Mouse (Mus musculus) MN1 (cell line): ENCODE data around the gene Pum2.

Experiments used
- DNase-seq: peaks from one replicate; pipeline ENCODE4 v3.0.0-alpha.2; 2016; ENCODE audit warnings: low spot score

The Pum2 gene

DNA sequence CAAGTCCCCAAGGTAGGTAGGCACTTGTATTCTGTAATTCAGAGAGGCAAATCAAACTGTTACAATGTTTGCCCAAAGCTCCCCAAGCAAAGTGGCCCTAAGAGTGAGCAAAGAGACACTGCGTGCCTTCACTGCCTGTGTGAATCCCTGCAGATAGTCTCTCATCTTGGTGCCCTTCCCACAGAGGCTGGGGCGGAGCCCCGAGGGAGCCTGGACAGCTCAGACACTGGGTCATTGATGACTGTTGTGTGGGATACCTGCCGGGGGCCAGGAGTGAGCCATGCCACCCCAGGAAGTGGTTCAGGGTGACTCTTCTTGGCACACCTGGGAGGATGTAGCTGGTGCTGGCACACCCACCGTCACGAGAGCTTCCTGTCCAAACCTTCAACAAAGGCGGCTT is 87.1 kb downstream of the Pum2 start:
- no peak for DNase-seq

DNA sequence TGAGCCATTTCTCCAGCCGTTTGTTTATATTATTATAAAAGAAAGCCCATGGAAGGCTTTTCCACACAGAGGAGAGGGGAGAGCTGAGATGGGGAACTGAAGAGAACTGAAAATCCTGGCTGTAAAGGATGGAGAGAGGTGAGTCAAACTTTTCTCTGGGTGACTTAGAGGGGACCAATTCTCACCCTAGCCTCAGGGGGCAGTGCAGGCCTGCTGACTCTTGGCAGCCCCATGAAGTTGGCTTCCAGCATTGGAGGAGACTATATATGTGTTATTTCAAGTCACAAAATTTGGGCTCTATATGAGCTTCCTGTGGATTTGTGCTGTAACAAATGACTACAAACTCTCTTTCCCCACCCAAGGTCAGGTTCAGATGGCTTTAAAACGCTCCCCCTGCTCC is 88.7 kb downstream of the Pum2 start:
- peak; percentile 21 for DNase-seq

- no peak for DNase-seq
These were observed 90.4 kb downstream of the Pum2 start for GRCm38 (mm10) chr12:8764221-8764930.

DNA sequence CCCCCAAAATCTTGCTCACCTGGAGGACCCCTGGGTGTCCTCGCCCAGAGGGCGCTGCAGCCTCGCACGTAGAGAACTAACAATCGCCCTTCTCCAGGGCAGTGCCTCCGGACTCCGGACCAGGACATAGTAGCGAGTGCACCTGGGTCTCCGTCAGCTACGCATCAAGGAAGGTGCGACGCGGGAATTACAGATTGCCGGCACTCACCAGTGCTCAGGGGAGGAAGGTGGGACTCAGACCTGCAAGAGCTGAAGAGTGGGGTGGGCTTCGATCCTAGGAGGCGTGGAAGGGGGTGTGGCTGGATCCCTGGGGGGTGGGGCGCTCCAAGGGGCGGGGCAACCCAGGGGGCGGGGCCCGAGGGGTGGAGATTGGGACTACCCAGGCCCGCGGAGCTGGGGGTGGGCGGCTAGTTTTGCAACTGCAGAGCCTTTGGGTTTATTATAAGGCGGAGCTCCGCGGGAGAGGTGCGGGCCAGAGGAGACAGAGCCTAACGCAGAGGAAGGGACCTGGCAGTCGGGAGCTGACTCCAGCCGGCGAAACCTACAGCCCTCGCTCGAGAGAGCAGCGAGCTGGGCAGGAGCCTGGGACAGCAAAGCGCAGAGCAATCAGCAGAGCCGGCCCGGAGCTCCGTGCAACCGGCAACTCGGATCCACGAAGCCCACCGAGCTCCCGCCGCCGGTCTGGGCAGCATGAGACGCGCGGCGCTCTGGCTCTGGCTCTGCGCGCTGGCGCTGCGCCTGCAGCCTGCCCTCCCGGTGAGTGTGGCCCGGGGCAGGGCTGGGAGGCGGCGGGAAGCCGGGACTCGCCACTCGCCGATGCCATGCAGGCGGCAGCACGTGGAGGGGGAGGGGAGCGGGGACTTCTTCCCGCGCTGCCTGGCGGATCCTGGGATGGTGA is 97.3 kb downstream of the Pum2 start, which contains the start of gene Sdc1:
Sdc1 (plus strand) TSS at position 378 of the 898 bp plus-strand sequence.
- DNase-seq, result peak; percentile 60

GRCm38 (mm10) chr12:8771844-8772380 is 98.0 kb downstream of the Pum2 start:
- peak; percentile 73 for DNase-seq

DNA sequence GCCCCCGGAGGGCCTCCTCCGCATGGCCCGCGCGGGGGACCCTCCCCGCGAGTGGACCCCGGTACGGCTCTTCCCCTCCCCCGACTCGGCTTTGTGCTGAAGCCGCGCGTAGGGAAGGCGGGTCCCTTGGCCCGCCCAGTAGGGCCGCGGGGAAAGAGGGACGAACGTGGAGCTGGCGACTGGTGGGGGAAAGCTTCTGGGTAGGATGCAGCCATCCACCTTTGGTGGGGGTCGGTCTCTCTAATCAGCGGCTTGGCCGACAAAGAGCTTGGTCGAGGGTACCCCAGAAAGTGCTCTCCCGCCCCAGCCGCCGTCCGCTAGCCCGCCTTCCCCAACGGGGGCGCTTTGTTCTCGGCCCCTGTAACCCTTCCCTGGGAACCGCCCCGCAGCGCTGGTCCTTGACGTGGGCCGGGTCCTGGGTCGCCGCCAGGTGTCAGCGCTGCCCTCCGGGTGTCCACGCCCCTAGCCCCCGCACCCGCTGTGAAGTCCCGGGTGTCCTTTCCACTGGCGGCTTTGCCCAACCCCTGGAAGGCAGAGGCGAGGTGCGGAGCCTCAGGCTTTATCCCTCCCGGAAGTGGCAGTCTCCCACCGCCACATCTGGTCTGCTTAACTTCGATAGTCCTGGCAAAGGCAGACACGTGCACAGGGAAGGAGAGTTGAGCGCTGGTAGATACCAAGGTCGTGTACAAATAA is 98.7 kb downstream of the Pum2 start:
- DNase-seq, result peak; percentile 67

DNA sequence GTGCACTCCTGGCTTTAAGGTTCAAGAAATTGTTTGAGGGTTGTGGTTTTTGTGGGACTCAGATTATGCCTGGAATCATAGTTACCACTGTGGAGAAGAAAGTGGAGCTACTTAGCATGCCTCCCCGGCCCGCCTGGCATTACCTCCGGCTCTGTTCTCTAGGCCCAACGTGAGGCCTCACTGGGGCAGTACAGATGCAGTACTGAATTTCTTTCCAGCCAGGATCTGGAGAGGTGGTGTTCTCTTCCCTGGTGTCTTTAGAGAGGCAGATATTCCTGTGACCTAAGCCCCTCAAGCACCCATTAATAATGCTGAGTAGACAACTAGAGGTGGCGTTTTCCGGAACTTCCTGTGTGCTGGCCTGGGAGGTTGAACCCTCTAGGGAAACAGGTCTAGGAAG is 99.4 kb downstream of the Pum2 start:
- peak; percentile 19 for DNase-seq

GRCm38 (mm10) chr12:8774183-8774582 is 100.2 kb downstream of the Pum2 start:
- DNase-seq, result no peak

GRCm38 (mm10) chr12:8776206-8776605 is 102.3 kb downstream of the Pum2 start:
- no peak for DNase-seq

DNA sequence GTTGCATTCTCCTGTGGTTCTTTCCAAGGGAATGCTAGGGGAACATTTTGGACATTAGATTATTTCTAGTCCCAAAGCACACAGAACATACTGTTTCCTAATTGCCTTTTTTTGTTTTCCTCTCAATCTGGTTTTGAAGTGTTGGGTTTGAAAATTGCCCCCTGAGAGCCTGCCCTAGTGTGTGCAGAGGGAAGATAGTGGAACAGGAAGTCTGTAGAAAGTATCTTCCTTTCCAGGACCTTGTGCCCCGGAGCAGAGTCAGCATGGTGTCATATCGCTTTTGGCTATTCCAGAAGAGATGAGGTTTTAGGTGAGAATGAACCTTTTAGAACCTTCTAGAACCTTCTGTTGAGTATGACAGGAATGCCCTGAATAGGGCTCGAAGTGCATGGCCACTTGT is 102.8 kb downstream of the Pum2 start:
- DNase-seq, result no peak

DNA sequence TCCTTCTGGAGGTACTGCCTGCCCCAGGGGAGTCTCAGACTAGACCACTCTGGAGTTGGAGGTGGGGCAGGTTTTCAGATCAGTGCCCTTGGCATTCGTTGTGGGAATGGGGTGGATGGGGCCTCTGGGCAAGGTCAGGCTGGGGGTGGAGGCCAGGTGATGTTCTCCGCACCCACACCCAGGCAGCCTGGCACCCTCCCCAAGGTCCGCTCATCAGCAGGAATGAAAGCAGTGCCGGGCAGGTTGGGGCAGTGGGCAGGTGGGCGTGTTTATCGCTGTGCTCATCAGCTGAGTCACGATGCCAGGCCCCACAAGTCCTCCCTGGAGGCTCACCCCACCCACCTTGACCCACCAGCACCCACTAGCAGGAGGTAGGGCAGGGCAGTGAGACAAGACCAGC is 104.2 kb downstream of the Pum2 start:
- no peak for DNase-seq

DNA sequence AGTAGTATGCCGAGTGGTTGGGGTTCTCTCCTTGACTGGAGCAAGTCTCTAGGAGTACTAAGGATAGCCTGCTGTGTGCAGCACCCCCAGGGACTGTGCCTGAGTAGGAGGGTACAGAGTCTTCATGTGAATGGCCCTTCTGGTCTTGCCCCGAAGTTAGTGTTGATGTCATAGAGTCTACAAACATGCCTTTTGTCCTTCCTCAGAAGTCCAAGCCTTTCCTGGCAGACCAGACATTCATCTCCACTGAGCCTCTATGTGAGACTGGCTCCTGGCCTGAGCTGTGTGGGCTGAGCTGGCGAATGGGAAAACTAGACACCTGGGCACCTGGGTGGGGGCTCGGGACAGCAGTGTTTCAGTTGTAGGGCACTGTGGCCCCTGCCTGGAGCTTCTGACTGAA is 105.9 kb downstream of the Pum2 start:
- no peak for DNase-seq

- DNase-seq, result no peak
These were observed 107.2 kb downstream of the Pum2 start for GRCm38 (mm10) chr12:8781121-8781520.

GRCm38 (mm10) chr12:8781681-8782378 is 107.9 kb downstream of the Pum2 start:
- peak; percentile 78 for DNase-seq

DNA sequence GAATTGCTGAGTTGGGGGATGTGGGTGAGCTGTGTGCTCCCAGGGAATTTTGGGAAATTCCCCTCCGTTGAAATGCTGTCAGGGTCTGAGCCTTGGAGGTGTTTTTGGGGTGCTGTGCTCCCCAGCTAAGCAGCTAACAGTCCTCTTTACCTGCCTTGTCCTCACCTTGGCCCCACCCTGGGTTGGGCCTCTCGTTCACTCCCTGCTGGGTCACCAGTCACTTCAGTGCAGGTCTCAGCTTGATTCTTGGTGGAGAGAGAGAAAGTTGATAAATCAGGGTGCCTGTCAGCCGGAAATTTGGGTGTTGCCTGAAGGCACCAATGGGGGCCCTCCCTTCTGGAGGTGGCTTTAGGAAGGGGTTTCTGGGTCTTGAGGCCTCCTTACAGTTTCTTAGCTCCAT is 108.6 kb downstream of the Pum2 start:
- no peak for DNase-seq

- DNase-seq, result no peak
These were observed 110.3 kb downstream of the Pum2 start for GRCm38 (mm10) chr12:8784189-8784588.

DNA sequence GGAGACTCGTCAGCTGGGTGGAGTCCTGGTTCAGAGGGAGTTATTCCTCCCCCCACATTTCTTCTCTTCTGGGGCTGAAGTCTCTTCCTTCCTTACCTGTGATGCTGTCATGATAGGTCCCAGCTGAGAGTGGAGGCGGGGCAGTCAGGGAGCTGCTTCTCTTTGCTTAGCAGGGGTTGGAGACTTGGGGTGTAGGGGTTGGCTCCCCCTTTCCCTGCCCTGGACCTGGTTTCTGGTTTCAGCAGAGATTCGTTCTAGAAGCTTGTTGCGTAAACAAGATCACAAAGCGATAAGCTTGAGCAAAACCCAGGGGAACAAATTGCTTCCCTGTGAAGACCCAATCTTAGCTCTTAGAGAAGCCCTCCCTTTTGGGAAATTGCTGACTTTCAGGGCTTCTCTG is 112.5 kb downstream of the Pum2 start:
- DNase-seq, result no peak

- no peak for DNase-seq
These were observed 113.2 kb downstream of the Pum2 start for GRCm38 (mm10) chr12:8786984-8787730.

DNA sequence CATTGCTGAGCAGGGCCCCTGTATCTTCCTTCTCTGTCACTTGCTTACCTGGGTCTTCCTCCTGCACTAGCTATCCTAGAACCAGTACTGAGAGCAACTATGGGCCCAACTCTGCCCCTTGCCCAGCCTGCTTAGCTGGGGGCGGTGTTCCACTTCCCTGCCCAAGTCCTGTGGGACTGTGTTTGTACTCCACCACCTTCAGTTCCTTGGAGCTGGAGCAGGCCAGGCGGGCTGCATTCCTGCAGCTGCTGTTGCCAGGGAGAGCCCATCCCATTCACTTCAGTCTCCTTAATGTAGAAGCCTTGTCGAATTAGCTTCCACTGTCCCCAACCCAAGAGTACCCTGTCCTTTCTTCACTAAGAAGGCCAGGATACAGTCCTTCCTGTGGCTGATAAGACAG is 114.5 kb downstream of the Pum2 start:
- no peak for DNase-seq

DNA sequence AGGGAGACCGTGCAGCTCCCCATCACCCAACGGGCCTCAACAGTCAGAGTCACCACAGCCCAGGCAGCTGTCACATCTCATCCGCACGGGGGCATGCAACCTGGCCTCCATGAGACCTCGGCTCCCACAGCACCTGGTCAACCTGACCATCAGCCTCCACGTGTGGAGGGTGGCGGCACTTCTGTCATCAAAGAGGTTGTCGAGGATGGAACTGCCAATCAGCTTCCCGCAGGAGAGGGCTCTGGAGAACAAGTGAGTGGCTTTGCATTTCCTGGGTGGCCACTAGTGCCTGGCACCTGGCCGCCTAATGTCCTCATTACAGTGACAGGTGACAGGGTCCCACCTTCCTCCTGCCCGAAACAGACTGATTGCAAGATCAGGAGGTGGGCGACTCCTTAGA is 116.7 kb downstream of the Pum2 start:
- DNase-seq, result no peak

DNA sequence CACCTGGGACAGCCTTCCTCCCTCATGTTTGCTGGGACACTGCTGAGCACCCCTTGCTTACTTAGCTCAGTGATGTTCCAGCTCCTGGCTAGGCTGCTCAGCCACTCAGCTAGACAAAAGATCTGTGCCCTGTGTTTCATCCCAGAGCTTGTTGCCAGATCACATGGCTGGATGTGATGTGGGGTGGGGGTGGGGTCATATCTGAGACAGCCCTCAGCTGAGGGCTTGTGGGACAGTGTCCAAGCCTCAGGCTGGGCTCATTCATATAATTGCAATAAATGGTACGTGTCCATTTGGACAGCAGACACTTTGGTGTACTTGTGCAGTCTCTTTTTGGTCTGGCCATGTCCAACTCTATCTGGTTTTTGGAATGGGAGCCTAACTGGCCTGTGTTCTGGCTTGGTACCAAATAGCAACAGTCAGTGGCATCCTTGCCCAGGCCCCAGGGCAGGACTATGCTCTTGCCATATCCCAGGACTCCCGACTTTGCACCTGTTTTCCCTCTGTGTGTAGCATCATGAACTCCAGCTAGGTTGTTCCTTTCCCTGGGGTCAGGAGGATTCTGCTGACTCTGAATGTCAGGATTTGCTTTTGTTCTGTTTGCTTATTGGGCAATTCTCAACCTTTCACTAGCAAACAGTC is 119.6 kb downstream of the Pum2 start:
- no peak for DNase-seq
